Comparison of ENCODE assay signal across 11 mouse cellular contexts in genomic region chr7:25651281-25651680, GRCm38 (mm10). TPM values are rescaled to one million over a fixed set of nuclear protein-coding genes. Genes with fewer than 3 reads are reported as not detected.
DNase-seq lines count a peak whose midpoint lies in the region; ATAC-seq and TF ChIP-seq lines count a peak whose summit lies in the region.
"Had no signal": no experiment of that assay in that cellular context is flagged by ENCODE, and none has a peak within 500 bp of the region (broad histone marks: within the 10 kb centered on the region; RNA-seq: fewer than 3 reads in every experiment).

No protein-coding gene starts in this region.

- WGBS in spleen, adult 2 months: 12% methylated on average over 8 of the region's 8 CpGs
- 94% methylated on average over 8 of the region's 8 CpGs for WGBS in forebrain, embryonic 11.5 days

- H3K36me3 ChIP-seq in spleen, adult 2 months (ENCODE audit: control insufficient read depth, insufficient read depth, low read length): 0 out of 2 replicates have a peak, but pooled peaks cover 1% of the 10 kb centered on the region
- no peaks in the 10 kb centered on the region for H3K36me3 ChIP-seq in forebrain, embryonic 11.5 days (ENCODE audit: control insufficient read depth, insufficient read depth, low read length)

- peak; percentile 57; the same call in 1 of the 2 replicates for TF ChIP-seq CTCF in spleen, adult 2 months (IDR thresholded peaks at IDR 0.05; ENCODE audit: extremely low read depth, insufficient read depth, insufficient read length, insufficient replicate concordance)

- no peak overlapping the region for H3K4me3 ChIP-seq in spleen, adult 2 months (ENCODE audit: extremely low read depth, insufficient read depth, insufficient read length)
- H3K4me3 ChIP-seq in brown adipose tissue, adult 24 weeks (ENCODE audit: insufficient read depth, low read depth, low read length): no peak overlapping the region
- no peak overlapping the region for H3K4me3 ChIP-seq in forebrain, embryonic 11.5 days (ENCODE audit: low read depth, low read length)

- peak overlapping the region; percentile 92 for H3K27ac ChIP-seq in spleen, adult 2 months (ENCODE audit: insufficient read depth, low read length)
- peak overlapping the region; percentile 31; the same call in 1 of the 2 replicates for H3K27ac ChIP-seq in brown adipose tissue, adult 24 weeks (replicated peaks; ENCODE audit: low read depth, low read length)
- no peak overlapping the region for H3K27ac ChIP-seq in forebrain, embryonic 11.5 days (ENCODE audit: low read depth, low read length)

- H3K4me2 ChIP-seq in forebrain, embryonic 11.5 days (ENCODE audit: low read depth, low read length, severe bottlenecking): no peak overlapping the region
- H3K4me2 ChIP-seq: lung, embryonic 14.5 days had no signal

- no peak overlapping the region for H3K9ac ChIP-seq in forebrain, embryonic 11.5 days (ENCODE audit: low read length)
- H3K9ac ChIP-seq: lung, embryonic 14.5 days had no signal

- peaks cover 27% of the 10 kb centered on the region; the same call in 1 of the 2 replicates for H3K4me1 ChIP-seq in spleen, adult 2 months (ENCODE audit: control insufficient read depth, insufficient read depth, insufficient read length)
- peaks cover 19% of the 10 kb centered on the region for H3K4me1 ChIP-seq in brown adipose tissue, adult 24 weeks (ENCODE audit: control insufficient read depth, insufficient read depth, insufficient read length, low read length)
- no peaks in the 10 kb centered on the region for H3K4me1 ChIP-seq in forebrain, embryonic 11.5 days (replicated peaks; ENCODE audit: control insufficient read depth, insufficient read depth, low read length)

- DNase-seq in spleen, adult 2 months (ENCODE audit: low read depth in 1 of 2, low spot score in 2 of 2): peak; percentile 71 to 77
- no peak for DNase-seq in spleen, adult 12 weeks (ENCODE audit: low spot score)
- peak; percentile 56 for DNase-seq in thymus, postnatal 4 days
- no peak for DNase-seq in right cerebral cortex, postnatal 4 days
- no peak for DNase-seq in forebrain, embryonic 11.5 days (ENCODE audit: low spot score)
- DNase-seq: cerebellum, adult 11-12 months; kidney, adult 9 months; lung, embryonic 14.5 days had no signal

- peak; percentile 81 for ATAC-seq in megakaryocyte, adult 5-6 weeks (ENCODE audit: poor library complexity, severe bottlenecking)
- no peak for ATAC-seq in forebrain, embryonic 11.5 days (replicated peaks; ENCODE audit: low FRiP score)

- TF ChIP-seq POLR2A in spleen, adult 2 months (IDR thresholded peaks at IDR 0.05; ENCODE audit: low read depth, low read length): no peak; the same call in none of the 2 replicates

- H3K27me3 ChIP-seq in spleen, adult 2 months (ENCODE audit: control insufficient read depth, insufficient read depth, low read length): no peaks in the 10 kb centered on the region
- H3K27me3 ChIP-seq in forebrain, embryonic 11.5 days (ENCODE audit: control insufficient read depth, insufficient read depth, low read length): no peaks in the 10 kb centered on the region

- H3K9me3 ChIP-seq in forebrain, embryonic 11.5 days (ENCODE audit: control insufficient read depth, low read length): no peaks in the 10 kb centered on the region

RNA-seq across cellular contexts. Expression of gene Bckdha, which starts 7.5 kb away (rescaled TPM):
- polyA plus RNA-seq in spleen, adult 2 months (2012; rRNA removed): 81.4 and 108 TPM in 2 replicates
- polyA plus RNA-seq in brown adipose tissue, adult 24 weeks (2012; ENCODE audit: insufficient read depth, insufficient read length, missing spikeins): 622 and 668 TPM in 2 replicates
- total RNA-seq in megakaryocyte, adult 5-6 weeks (2015): 40.4 TPM in 2 replicates
- 39.9 and 50.1 TPM in 2 replicates for total RNA-seq in megakaryocyte, adult 5-6 weeks (2017)
- 30.5 and 38.0 TPM in 2 replicates for polyA plus RNA-seq in forebrain, embryonic 11.5 days (2014; fragmentation: Nextera tagmentation; extraction: Ambion mirVana)

RNA-seq across cellular contexts. Expression of gene Exosc5, which starts 7.7 kb away (rescaled TPM):
- polyA plus RNA-seq in spleen, adult 2 months (2012; rRNA removed): 79.5 and 111 TPM in 2 replicates
- 38.1 and 39.7 TPM in 2 replicates for polyA plus RNA-seq in brown adipose tissue, adult 24 weeks (2012; ENCODE audit: insufficient read depth, insufficient read length, missing spikeins)
- total RNA-seq in megakaryocyte, adult 5-6 weeks (2015): 31.5 and 33.7 TPM in 2 replicates
- 19.4 and 20.9 TPM in 2 replicates for total RNA-seq in megakaryocyte, adult 5-6 weeks (2017)
- 52.2 and 56.4 TPM in 2 replicates for polyA plus RNA-seq in forebrain, embryonic 11.5 days (2014; fragmentation: Nextera tagmentation; extraction: Ambion mirVana)

RNA-seq across cellular contexts. Expression of gene Tmem91, which starts 23.7 kb away (rescaled TPM):
- 0.35 and 0.61 TPM in 2 replicates for polyA plus RNA-seq in spleen, adult 2 months (2012; rRNA removed)
- not detected in 2 replicates for polyA plus RNA-seq in brown adipose tissue, adult 24 weeks (2012; ENCODE audit: insufficient read depth, insufficient read length, missing spikeins)
- 0.68 and 0.91 TPM in 2 replicates for total RNA-seq in megakaryocyte, adult 5-6 weeks (2015)
- total RNA-seq in megakaryocyte, adult 5-6 weeks (2017): not detected in 2 replicates
- 2.7 and 3.2 TPM in 2 replicates for polyA plus RNA-seq in forebrain, embryonic 11.5 days (2014; fragmentation: Nextera tagmentation; extraction: Ambion mirVana)
- total RNA-seq: gastrocnemius, adult 18-20 months had no signal

RNA-seq across cellular contexts. Expression of gene B3gnt8, which starts 24.8 kb away (rescaled TPM):
- 54.8 and 71.5 TPM in 2 replicates for polyA plus RNA-seq in spleen, adult 2 months (2012; rRNA removed)
- polyA plus RNA-seq in brown adipose tissue, adult 24 weeks (2012; ENCODE audit: insufficient read depth, insufficient read length, missing spikeins): 0.83 and 1.2 TPM in 2 replicates
- 18.3 and 18.4 TPM in 2 replicates for total RNA-seq in megakaryocyte, adult 5-6 weeks (2015)
- total RNA-seq in megakaryocyte, adult 5-6 weeks (2017): 27.0 and 34.3 TPM in 2 replicates
- 0.29 and 0.99 TPM in 2 replicates for polyA plus RNA-seq in forebrain, embryonic 11.5 days (2014; fragmentation: Nextera tagmentation; extraction: Ambion mirVana)

RNA-seq across cellular contexts. Expression of gene B9d2, which starts 29.3 kb away (rescaled TPM):
- polyA plus RNA-seq in spleen, adult 2 months (2012; rRNA removed): 72.0 and 108 TPM in 2 replicates
- polyA plus RNA-seq in brown adipose tissue, adult 24 weeks (2012; ENCODE audit: insufficient read depth, insufficient read length, missing spikeins): 8.8 and 10.9 TPM in 2 replicates
- 24.8 and 32.0 TPM in 2 replicates for total RNA-seq in megakaryocyte, adult 5-6 weeks (2015)
- 26.7 and 44.6 TPM in 2 replicates for total RNA-seq in megakaryocyte, adult 5-6 weeks (2017)
- 30.4 and 35.1 TPM in 2 replicates for polyA plus RNA-seq in forebrain, embryonic 11.5 days (2014; fragmentation: Nextera tagmentation; extraction: Ambion mirVana)

Comparison
In these comparisons a context has a peak if more than half of its experiments do, and no peak if none do; other contexts are left out.
1. DNase-seq: peak in spleen, adult 2 months (2 of 2) and thymus, postnatal 4 days (single experiment); none in spleen, adult 12 weeks (single experiment), right cerebral cortex, postnatal 4 days (single experiment) and forebrain, embryonic 11.5 days (single experiment).